Mouse (Mus musculus): ENCODE data around the gene Crim1.

The Crim1 gene

DNA sequence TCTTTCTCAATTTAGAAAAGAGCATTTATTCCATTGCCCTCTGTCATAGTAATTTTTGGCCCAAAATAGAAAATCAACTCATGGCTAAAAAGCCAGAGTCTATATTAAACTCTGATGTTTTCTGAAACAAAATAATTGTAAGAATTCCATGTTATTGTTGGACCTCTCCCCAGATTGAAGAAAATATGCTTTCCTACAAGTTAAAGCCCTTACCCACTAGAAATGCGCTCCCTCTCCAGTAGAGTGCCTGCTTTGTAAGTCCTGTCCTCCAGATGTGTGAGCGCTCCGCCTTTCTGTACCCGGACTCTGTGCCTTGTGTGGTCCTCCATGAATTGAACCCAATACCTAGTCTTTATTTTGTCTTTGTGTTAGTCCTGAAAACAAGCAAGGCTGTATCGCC lies 91.0 kb downstream of the Crim1 start:
- DNase-seq = no peak

DNA sequence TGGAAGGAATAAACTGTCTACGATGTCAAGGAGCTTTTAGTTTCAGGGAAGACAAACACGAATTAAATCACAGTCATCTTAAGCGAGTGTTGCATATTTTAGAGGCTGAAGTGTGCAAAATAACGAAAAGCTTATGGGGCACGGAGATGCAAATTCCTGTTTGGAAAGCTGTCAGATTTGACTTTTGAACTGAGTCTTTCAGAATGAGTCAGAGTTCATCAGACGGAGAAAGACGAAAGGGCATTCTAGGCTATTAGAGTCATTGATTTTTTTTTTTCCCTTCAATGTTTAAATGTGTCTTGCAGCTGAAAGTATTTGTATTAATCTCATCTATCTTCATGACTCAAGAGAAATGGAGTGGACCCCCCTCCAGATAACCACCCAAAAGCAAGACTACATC lies 92.3 kb downstream of the Crim1 start:
- DNase-seq = no peak

DNA sequence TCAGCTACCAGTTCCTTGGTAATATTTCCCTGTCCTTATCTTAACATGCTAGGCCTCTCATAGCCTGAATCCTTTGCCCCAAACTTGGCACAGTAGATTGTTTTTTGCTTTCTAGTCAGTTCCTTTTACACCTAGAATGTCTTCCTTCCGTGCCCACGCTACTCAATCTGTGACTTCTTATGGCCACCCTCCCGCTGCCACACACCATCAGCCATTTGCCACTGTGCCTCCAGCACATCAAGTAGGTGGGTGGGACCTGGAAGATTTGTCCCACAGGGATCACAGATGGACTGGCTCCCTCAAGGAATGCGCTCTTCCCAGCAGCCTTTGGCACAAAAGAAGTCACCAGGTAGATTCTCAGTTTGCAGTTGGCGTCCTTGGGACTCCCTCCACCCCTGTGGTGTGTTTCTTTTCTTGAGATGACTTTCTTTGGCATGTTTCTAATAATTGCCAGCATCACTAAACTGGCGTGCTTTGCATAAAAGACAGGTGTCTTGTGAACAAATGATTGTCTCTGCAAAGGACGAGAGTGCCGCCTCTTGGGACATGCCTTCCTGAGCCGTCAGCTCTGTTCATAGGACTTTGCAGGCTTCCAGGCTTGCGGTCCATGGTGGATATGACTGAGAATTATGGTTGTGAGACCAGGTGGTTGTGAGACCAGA lies 92.9 kb downstream of the Crim1 start:
- DNase-seq = no peak

DNA sequence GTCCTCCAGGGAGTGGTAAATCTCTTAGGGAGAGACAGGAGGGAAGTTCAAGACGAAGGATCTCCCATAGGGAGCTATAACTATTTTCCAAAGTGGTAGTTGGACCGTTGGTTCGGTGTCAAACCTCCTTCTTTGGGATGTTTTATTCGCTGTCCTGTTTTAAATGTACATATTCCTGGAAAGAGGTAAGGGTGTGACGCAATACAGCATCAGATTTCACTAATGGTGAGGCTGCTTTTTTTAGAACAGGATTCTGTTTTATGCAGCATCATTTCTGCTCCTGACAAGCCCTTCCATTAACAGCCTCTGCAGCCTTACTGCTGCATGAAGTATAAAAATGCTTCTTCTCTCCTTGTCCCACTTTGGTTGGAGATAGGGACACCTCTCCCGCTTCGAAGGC lies 95.9 kb downstream of the Crim1 start:
- no peak for DNase-seq

DNA sequence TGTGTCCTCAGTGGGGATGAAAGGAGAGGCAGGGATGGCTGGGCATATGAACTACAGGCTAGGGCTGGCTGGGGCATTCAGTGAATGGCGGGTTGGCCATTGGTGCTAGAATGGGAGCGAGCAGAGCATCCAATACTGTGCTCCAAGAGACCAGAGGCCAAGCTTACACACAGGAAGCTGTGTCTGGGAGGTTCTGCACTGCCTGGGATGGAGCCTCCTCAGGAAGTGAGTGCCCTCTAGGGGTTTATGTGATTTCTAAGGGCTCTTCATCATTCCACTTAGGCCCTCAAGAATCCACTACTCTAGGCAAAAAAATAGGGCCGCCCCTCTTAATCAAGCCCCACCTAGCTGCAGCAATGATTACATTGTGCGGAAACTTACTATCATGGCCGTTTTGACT lies 98.1 kb downstream of the Crim1 start:
- no peak for DNase-seq

DNA sequence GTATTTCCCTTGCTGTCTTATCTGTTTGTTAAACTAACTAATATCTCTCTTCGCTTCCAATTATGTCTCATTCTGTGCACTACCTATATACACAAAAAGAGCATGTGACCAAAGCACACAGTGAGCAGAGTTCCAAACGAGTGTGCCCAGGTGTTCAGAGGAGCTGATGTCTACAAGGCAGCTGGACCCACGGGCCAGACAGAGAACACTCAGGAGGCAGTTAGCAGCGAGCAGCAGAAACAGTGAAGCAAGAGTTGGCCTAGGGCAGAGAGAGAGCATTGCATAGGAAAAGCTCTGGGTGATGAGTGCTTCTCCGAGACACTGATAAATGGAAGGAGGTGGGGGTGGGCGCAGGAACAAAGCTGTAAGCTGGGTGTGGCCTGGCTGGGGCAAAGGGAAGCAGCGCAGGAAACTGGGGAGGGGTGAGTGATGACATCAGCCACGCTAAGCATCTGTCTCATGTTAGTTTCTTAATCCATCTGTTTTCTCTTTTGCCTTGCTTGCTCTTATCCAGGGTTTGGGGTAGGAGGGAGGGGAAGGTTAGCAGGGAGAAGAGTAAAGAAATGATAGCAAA lies 99.0 kb downstream of the Crim1 start:
- no peak for DNase-seq

DNA sequence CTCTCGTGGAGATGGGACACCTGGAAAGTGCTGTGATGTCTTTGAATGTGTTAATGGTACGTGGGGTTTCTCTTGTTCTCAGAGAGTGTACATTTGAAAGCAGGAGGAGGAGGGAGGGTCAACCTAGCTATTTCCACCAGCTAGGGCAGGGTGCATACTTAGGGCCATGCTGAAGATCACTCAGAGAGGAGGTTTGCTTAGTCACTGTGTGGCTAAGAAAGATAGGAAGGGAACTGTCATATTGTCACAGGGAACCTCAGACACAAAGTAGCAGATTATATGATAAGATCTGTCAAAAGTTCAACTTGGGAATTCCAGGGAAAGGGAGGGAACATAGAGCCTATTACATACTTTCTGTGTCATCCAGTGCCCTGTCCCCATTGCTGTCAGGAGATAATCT lies 103.0 kb downstream of the Crim1 start:
- no peak for DNase-seq

DNA sequence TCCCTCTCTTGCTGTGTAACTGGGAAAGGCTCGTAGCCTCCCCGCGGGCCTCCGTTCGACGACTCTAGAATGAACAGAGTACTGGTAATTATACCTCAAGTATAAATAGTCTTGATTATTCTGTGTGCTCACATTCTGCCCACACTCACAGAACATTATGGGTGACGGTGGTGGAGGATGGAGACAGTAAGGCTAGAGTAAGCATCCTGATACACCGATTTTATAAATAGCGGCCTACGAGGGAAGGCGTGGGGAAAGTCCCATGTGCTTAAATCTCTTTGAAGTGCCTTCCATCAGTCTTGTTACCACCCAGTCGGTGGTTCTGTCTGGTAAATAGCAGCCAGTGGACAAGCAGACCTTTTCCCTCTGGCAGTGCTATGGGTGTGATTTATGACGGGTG lies 104.0 kb downstream of the Crim1 start:
- no peak for DNase-seq

DNA sequence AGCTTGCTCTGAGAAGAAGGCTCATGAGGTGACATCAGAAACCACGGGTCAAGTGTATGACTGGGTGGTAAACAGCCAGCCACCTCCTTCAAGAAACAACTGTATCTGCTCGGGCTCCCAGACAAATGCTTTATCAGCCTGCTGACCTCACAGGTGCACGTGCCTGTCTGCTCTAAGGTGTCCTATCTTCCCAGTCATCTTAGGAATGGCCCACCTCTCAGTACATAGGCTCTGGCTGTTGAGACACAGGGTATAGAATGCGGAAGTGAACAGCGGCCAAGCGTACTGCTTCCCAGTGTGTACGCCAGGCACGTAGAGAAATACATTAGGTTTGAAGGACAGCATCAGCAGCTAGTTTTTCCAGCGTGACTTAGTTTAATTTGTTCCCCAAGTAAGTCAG lies 106.4 kb downstream of the Crim1 start:
- no peak for DNase-seq

DNA sequence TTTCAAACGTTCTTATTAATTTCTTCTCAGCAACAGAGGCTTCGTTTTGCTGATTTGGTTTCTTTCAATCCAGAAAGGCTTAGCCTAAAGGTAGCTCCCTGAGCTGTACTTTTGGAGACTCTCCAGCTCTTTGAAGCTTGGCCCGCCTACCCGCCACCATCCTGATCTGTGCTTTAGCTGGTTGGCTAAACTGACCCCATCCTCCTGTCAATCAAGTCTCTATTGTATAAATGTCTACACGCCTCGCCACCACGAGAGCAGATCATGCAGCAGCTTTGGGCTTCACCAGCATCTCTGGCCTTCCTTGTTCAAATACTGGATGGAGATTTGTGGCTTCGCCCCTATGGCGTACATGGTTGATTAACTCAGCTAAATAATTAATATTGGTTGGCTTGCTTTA lies 108.2 kb downstream of the Crim1 start:
- DNase-seq = no peak

DNA sequence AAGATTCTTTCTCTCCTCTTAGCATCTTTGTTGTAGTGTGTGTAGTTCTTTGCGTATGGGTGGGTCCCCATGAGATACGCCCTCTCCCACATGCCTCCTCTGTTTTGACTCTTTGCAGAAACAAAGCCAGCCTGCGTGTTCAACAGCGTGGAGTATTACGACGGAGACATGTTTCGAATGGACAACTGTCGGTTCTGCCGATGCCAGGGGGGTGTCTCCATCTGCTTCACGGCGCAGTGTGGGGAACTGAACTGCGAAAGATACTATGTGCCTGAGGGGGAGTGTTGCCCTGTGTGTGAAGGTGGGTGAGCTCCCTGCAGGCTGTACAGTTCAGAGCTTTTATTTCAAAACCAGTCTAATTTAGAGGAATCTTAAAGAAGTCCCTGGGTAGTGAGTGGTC lies 113.0 kb downstream of the Crim1 start:
- DNase-seq = no peak

DNA sequence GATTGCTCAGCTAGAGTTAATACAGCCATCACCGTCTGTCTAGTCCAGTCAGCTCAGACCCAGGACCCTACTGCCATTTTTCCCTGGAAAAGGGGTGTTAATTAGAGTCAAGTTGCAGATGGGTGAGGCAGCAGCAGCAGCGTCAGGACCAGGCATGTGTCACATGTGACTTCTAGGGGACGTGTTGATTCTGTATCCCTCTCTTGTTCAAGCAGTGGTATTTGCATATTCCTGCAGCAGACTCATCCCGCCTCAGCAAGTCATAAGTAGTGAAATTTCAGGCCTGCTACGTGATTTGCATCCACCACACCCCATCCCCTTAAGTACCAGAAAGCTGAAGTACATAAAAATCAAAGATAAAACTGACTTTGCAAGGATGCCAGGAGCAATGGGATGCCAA lies 113.6 kb downstream of the Crim1 start:
- DNase-seq = no peak

DNA sequence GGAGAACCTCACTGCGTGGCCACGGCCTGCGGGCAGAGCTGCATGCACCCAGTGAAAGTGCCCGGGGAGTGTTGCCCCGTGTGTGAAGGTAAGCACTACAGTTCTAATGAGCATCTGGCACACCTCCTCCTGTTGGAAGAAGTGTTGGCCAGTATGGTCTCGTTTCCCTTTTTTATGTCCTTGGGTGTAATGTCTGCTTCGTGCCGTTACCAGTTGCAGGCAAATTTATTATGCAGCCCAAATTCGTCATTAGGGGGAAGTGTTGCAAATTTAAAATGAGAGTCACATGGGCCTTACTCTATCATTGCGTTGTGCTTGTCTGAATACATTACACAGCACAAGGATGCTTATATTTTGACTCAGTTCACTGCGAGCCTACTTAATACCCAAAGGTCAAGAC lies 115.6 kb downstream of the Crim1 start:
- no peak for DNase-seq

DNA sequence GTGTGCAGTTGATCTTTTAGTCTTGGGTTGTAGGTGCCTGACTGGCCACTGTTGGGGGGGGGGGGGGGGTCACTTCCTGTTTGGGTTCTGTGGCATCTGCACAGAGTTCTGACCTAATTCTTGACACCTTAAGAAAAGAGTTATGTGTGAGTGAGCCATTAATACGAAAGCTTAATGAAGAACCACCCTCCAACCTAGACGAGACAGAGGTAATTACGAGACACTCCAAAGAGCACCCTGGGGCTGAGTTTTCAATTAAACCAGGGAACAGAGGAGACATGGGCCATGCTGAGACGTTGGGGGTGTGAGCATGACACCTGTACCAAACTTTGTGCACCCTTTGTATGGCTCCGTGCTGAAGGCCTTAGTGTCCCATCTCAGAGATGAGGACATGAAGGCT lies 117.3 kb downstream of the Crim1 start:
- DNase-seq = no peak

DNA sequence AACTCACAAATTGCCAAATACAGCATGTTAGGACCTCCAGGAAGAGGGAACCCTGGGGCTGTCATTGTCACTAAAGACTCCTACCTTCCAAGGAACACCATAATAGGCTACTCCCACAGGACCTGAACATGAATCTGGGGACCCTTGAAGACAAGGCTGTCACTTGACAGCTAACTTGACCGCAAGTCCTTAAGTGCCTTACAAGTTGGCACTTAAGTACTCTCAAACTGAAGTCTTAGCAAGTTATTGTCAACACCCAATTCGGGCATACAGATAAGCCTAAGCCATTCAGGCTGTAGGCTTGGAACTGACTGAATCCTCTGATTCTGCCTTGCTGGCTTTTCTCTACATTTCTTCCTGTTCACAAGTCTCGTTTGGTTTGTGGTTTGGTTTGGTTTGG lies 118.8 kb downstream of the Crim1 start:
- no peak for DNase-seq

DNA sequence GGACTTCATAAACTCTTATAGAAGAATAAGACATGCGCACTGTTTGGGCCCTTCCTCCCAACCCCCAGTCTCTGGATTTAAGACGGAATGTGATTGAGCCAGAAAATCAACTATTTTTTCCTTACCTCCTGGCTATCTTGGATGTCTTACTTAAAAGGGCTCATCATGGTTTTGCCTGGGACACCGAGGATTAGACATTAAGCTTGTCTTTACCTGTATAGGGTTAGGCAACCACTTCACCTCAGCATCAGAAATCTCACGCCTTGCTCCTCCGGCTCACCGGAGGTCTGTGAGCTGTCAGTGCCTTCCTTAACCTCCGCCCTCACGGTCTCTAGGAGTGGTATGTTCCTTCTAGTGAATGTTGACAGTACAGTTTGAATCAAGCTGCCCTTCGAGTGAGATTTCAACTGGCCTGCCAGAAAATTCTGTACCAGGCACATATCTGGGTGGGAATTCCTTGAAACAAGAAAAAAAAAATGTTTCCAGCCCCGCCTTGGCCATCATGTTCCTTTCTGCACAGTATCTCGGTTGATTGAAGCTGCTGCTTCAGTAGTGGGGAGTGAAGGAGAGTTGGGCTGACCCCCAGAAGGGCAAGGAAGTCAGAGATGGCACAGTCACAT lies 121.3 kb downstream of the Crim1 start:
- no peak for DNase-seq

DNA sequence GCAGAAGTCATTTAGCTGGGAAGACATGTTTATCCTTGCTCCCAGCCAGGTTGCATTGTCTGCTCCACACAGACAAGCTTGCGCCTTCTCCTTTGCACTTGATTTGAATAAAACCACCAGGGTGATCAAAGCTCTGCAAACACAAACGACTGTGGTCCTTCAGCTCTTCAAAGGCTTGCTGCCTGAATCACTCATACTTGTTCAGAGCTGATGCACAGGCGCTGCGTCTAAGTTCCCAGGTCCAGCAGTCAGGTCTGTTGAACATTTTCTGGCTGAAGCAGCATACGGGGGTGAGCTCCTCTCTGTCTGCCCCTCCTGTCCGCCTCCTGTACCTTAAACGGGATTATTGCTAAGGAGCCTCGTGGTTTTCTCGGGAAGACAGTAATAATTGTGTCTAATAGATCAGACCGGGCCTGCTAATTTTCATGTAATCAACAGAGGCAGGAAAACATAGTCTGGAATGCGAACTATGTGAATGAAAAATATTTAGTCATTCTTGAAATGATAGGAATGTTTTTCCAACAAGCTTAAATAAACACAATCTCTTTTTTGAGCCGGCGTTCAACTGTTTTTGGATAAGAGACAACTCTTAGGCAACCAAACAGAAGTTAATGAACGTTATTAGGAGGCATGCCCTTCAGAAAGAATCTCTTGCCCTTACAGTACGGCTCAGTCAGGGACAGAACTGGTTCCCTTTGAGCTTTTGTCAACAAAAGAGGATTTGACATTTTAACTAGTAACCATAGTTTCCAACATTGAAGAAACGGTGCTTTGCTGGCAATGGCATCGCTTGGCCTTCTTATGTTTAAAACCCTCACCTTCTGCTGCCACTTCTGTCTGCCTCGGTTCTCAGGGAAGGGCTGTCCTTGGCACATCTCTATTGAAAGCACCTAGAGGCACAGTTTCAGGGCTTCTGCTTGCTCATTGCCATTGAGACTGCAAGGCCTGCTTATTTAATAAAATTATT lies 122.6 kb downstream of the Crim1 start:
- no peak for DNase-seq

DNA sequence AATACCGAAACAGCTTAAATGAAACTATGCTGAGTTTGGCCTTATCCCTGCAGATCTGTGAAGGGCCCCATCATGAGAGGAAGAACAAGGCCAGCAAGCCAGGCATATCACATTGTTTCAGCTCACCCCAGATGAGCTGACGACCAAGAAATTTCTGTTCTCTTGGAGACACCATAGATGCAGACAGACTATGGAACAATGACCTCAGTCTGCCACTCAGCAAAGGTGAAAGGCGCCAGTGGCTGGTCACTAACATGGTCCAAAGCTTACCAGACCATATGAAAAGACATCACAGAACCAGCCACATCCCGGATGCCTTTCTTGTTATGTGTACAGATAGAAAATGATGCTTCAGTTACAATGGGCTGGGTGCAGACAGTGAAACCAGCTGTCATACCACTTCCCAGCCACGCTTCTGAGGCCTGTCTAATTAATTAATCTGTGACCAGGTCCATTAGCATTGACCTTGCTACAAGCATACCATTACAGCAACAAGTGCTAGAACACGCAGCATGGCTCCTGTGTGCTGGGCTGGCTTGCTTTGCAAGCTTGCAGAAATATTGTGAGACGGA lies 125.8 kb downstream of the Crim1 start:
- DNase-seq = no peak

DNA sequence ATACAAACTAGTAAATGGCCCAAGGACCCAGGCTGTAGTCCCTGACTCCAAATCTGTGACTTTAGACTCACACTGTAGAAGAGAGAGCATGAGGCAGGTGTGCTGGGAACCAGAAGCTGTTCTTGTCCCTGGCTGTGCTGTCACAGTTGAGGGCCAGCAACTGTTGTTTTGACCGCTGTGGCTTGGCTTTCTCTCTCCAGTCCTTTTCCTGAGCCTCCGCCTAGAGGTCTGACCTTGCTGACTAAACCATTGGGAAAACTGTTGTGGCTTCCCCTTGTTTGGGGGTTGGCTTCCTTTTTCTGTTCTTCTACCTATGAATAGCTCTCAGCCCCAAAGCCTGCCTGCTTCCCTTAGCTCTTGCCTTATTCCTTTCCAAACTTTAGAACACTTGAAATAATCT lies 126.3 kb downstream of the Crim1 start:
- no peak for DNase-seq

DNA sequence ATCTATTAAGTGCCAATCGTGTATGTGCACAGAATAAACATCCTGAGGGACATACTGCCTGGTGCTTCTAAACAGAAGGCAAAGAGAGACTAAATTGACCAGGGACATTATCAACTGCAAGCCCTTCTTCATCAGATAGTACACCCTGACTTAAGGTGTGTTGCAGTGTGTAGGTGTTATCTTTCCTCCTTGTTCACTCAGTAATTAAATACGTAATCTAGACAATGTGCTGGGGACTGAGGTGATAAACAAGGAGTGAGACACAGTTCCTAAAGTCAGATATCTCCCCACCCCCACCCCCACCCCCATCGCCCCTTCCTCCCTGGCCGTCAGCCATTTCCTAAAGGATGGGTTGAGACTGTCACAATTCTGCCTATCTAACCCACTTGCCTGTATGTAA lies 127.1 kb downstream of the Crim1 start:
- DNase-seq = no peak

DNA sequence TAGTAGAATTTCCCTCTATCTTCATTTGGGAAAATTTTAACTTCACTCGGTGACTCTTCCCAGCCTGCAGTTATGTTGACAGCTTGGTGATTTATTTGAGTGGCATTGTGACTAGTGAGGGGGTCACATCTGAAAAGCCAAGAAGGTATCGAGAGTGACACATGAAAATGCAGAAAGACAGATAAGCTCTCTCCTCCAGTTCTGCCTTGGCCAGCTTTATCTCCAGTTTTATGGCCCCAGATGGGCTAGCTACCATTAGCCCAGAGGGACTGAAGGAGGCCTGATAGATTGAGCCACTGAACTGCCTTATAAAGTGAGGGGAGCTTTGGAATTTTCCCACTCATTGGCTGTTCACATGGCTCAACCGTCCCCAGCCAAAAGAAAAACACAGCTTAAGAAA lies 128.2 kb downstream of the Crim1 start:
- no peak for DNase-seq

DNA sequence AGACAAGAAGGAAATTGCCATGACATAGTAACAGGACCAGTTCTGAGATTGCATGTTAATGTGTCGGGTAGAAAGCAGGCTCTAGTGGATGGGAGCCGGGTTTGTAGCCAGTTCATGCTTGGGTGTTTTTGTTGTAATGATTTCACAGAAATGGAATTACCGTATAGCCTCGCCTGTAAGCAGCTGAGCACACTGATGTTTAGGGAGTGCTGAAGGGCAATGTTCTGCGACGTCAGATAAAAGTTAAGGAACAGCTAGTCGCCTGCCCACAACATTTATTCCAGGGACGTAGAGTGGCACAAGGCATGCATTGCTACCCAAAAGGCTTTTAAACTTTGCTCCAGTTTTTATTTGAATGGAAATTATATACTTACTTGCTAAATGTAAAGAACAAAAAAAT lies 131.4 kb downstream of the Crim1 start:
- DNase-seq = no peak

DNA sequence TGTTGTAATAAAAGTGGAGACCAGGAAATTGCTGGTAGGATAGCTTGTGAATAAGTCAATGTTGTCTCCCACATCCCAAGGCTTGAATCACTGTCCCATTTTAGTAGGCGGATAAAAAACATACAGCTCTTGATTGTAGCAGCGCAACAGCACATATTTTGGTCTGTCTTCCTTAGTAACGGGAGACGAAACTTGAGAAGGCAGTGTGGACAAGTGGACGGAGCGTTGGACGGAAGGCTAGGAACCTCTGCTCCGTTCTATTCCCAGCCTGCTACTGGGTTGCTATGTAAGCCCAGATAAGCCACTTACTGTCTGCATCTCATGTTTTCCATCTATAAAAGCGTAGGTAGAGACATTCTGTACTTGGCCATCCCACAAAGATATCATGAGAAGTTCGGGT lies 133.2 kb downstream of the Crim1 start:
- DNase-seq = no peak

All from cerebellum, adult 8-10 months (tissue).